Mouse (Mus musculus): ENCODE measurements around the gene Aldh5a1.

DNA sequence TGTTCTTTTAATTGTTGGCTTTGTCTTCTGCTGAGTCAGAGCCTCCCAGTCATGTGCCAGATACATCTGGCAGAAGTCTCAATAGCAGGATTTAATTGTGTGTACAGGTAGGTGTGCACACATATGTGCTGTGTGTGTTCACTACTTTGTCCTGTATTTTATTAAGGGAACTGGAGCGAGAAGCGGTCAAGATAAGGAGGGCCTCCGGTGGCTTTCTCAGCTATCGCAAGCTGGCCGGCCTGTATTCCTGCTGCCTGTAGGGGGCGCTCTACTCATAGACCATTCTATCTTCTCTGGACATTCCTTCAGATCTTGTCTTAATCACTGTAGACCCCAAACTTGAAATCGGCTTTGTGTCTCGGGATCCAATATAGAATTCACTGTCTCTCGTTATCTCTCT is 1.2 kb upstream of the Aldh5a1 start:
- peak; percentile 82 for TF ChIP-seq CTCF (IDR thresholded peaks at IDR 0.05; ENCODE audit: low read depth)
- no peak for TF ChIP-seq EP300 (IDR thresholded peaks at IDR 0.05; ENCODE audit: low read depth)

Data from liver, postnatal 0 days (tissue).